Mouse (Mus musculus) midbrain, embryonic 11.5 days (tissue): ENCODE measurements around the gene Asb7. TPM values are rescaled to one million over a fixed set of nuclear protein-coding genes. Genes with fewer than 3 reads are reported as not detected.

Source experiments
- polyA plus RNA-seq: library from polyadenylated mRNA; unstranded; fragments of >200 nt; fragmentation: Nextera tagmentation; extraction: Ambion mirVana; gene quantifications from 2 replicates; pipeline ENCODE4 v1.2.1, GENCODE M21; 2014

The Asb7 gene
- polyA plus RNA-seq, 1 experiment from 2014 or later, result 17.0 TPM

Other genes starting within 250 kb of the Asb7 start
- gene Lins1, start 293 bp upstream of the Asb7 start, polyA plus RNA-seq, result 24.7 and 27.1 TPM in 2 replicates
- gene Cers3, start 53.9 kb upstream of the Asb7 start, polyA plus RNA-seq, result 0.51 and 0.66 TPM in 2 replicates
- 0.54 and 0.96 TPM in 2 replicates for gene Adamts17, start 150.1 kb upstream of the Asb7 start, polyA plus RNA-seq